Mouse (Mus musculus) stomach, embryonic 14.5 days (tissue): ENCODE data around the gene Mdga1. TPM values are rescaled to one million over a fixed set of nuclear protein-coding genes. Genes with fewer than 3 reads are reported as not detected.

ENCODE experiments used
- ATAC-seq: fragments of 200-750 bp; cut with Nextera tagmentation; 2 replicates; pipeline ENCODE4 v1.8.0; 2017; ENCODE audit warnings: low read depth, moderate TSS enrichment; ENCODE audit not compliant: insufficient number of reproducible peaks, insufficient read depth, low FRiP score
- H3K27ac ChIP-seq: fragments of 300-500 bp; sonication (generic); 2 replicates; pipeline ENCODE4 v1.5.1; 2014; ENCODE audit warnings: mild to moderate bottlenecking, low read length, moderate library complexity, mixed read lengths
- H3K27me3 ChIP-seq: fragments of 300-500 bp; sonication (generic); 2 replicates; pipeline ENCODE4 v1.6.1; 2014; ENCODE audit warnings: low read length, control low read depth, mixed read lengths; ENCODE audit not compliant: control insufficient read depth, insufficient read depth
- H3K36me3 ChIP-seq: fragments of 300-500 bp; sonication (generic); 2 replicates; pipeline ENCODE4 v1.6.1; 2014; ENCODE audit warnings: mild to moderate bottlenecking, control low read depth, low read length, moderate library complexity, mixed read lengths; ENCODE audit not compliant: control insufficient read depth, insufficient read depth
- H3K4me1 ChIP-seq: fragments of 300-500 bp; sonication (generic); 2 replicates; pipeline ENCODE4 v1.6.1; 2014; ENCODE audit warnings: low read length, control low read depth, mixed read lengths; ENCODE audit not compliant: control insufficient read depth, insufficient read depth
- H3K4me2 ChIP-seq: fragments of 300-500 bp; sonication (generic); replicated peaks from 2 replicates; pipeline ENCODE4 v1.6.1; 2014; ENCODE audit warnings: low read depth, low read length, control low read depth
- H3K4me3 ChIP-seq: fragments of 300-500 bp; sonication (generic); 2 replicates; pipeline ENCODE4 v1.5.1; 2014; ENCODE audit warnings: low read depth, low read length, control low read depth
- H3K9ac ChIP-seq: fragments of 300-500 bp; sonication (generic); replicated peaks from 2 replicates; pipeline ENCODE4 v1.6.1; 2014; ENCODE audit warnings: low read depth, mild to moderate bottlenecking, control low read depth, low read length, moderate library complexity, mixed read lengths
- H3K9me3 ChIP-seq: fragments of 300-500 bp; sonication (generic); 2 replicates; pipeline ENCODE4 v1.6.1; 2016; ENCODE audit warnings: low read depth, low read length, control low read depth; ENCODE audit not compliant: control insufficient read depth
- WGBS: fragments of 180-500 bp; shearing (Covaris S2); extraction: QIAGEN DNeasy Blood & Tissue Kit; methylation state at CpG from one replicate; pipeline ENCODE4 v1.1.7; 2014; 5-methylcytosine and 5-hydroxymethylcytosine counted together
- polyA plus RNA-seq: library from polyadenylated mRNA; unstranded; fragments of >200 nt; fragmentation: Nextera tagmentation; extraction: Ambion mirVana; gene quantifications from 2 replicates; pipeline ENCODE4 v1.2.1, GENCODE M21; 2014

The Mdga1 gene
- polyA plus RNA-seq, 1 experiment from 2014 or later: 5.9 TPM

GRCm38 (mm10) chr17:29818989-29819388 lies 150.9 kb downstream of the Mdga1 start:
- Histone ChIP-seq H3K27ac (no peak overlapping the region), H3K27me3 (no peaks in the 10 kb centered on the region), H3K4me2 (no peak overlapping the region), H3K9ac (no peak overlapping the region), H3K36me3 (no peaks in the 10 kb centered on the region), H3K4me3 (no peak overlapping the region), H3K9me3 (no peaks in the 10 kb centered on the region), H3K4me1 (no peaks in the 10 kb centered on the region)
- WGBS: 72% methylated on average over 7 of the region's 7 CpGs
- ATAC-seq: no peak

- Histone ChIP-seq H3K27me3 (no peaks in the 10 kb centered on the region), H3K4me2 (no peak overlapping the region), H3K9me3 (no peaks in the 10 kb centered on the region), H3K27ac (no peak overlapping the region), H3K4me3 (no peak overlapping the region), H3K9ac (no peak overlapping the region), H3K36me3 (no peaks in the 10 kb centered on the region), H3K4me1 (no peaks in the 10 kb centered on the region)
- no peak for ATAC-seq
- WGBS: 64% methylated on average over 11 of the region's 11 CpGs
Measured at GRCm38 (mm10) chr17:29818264-29818945, 151.5 kb downstream of the Mdga1 start.

- no peak for ATAC-seq
- H3K9me3 ChIP-seq: no peaks in the 10 kb centered on the region
- H3K4me1 ChIP-seq: no peaks in the 10 kb centered on the region
- H3K4me3 ChIP-seq: no peak overlapping the region
- no peak overlapping the region for H3K9ac ChIP-seq
- H3K27ac ChIP-seq: no peak overlapping the region
- WGBS: 50% methylated on average over 6 of the region's 6 CpGs
- no peaks in the 10 kb centered on the region for H3K27me3 ChIP-seq
- H3K4me2 ChIP-seq: no peak overlapping the region
- H3K36me3 ChIP-seq: no peaks in the 10 kb centered on the region
Measured at GRCm38 (mm10) chr17:29814758-29815157, 155.1 kb downstream of the Mdga1 start.

GRCm38 (mm10) chr17:29813328-29813727 lies 156.6 kb downstream of the Mdga1 start:
- H3K36me3 ChIP-seq: no peaks in the 10 kb centered on the region
- H3K9ac ChIP-seq: no peak overlapping the region
- no peak for ATAC-seq
- H3K4me3 ChIP-seq: no peak overlapping the region
- no peaks in the 10 kb centered on the region for H3K27me3 ChIP-seq
- no peaks in the 10 kb centered on the region for H3K9me3 ChIP-seq
- no peaks in the 10 kb centered on the region for H3K4me1 ChIP-seq
- WGBS: 18% methylated on average over 4 of the region's 4 CpGs
- no peak overlapping the region for H3K27ac ChIP-seq
- no peak overlapping the region for H3K4me2 ChIP-seq

- no peaks in the 10 kb centered on the region for H3K4me1 ChIP-seq
- no peak overlapping the region for H3K4me3 ChIP-seq
- no peaks in the 10 kb centered on the region for H3K36me3 ChIP-seq
- no peak for ATAC-seq
- H3K9me3 ChIP-seq: no peaks in the 10 kb centered on the region
- no peaks in the 10 kb centered on the region for H3K27me3 ChIP-seq
- 67% methylated on average over 3 of the region's 3 CpGs for WGBS
- H3K27ac ChIP-seq: no peak overlapping the region
- no peak overlapping the region for H3K9ac ChIP-seq
- H3K4me2 ChIP-seq: no peak overlapping the region
Measured at GRCm38 (mm10) chr17:29803545-29803944, 166.3 kb downstream of the Mdga1 start.

- Histone ChIP-seq H3K4me2 (no peak overlapping the region), H3K27ac (no peak overlapping the region), H3K27me3 (no peaks in the 10 kb centered on the region), H3K9me3 (no peaks in the 10 kb centered on the region), H3K4me1 (no peaks in the 10 kb centered on the region), H3K9ac (no peak overlapping the region), H3K4me3 (no peak overlapping the region), H3K36me3 (no peaks in the 10 kb centered on the region)
- ATAC-seq: no peak
- WGBS: 22% methylated on average over 4 of the region's 4 CpGs
Measured at GRCm38 (mm10) chr17:29801358-29801757, 168.5 kb downstream of the Mdga1 start.

- WGBS: 53% methylated on average over 6 of the region's 6 CpGs
Measured at GRCm38 (mm10) chr17:29800096-29800455, 169.8 kb downstream of the Mdga1 start.

GRCm38 (mm10) chr17:29799398-29800095 lies 170.3 kb downstream of the Mdga1 start:
- no peaks in the 10 kb centered on the region for H3K36me3 ChIP-seq
- WGBS: 69% methylated on average over 21 of the region's 21 CpGs
- H3K9ac ChIP-seq: no peak overlapping the region
- no peaks in the 10 kb centered on the region for H3K27me3 ChIP-seq
- no peak overlapping the region for H3K4me3 ChIP-seq
- no peak overlapping the region for H3K27ac ChIP-seq
- no peaks in the 10 kb centered on the region for H3K9me3 ChIP-seq
- peaks cover 9% of the 10 kb centered on the region; the same call in 1 of the 2 replicates for H3K4me1 ChIP-seq
- no peak for ATAC-seq
- no peak overlapping the region for H3K4me2 ChIP-seq

More at GRCm38 (mm10) chr17:29800096-29800455, 169.8 kb downstream of the Mdga1 start:
- Histone ChIP-seq H3K4me1 (peaks cover 5% of the 10 kb centered on the region; the same call in 1 of the 2 replicates), H3K9me3 (no peaks in the 10 kb centered on the region), H3K9ac (no peak overlapping the region), H3K27ac (no peak overlapping the region), H3K4me2 (no peak overlapping the region), H3K36me3 (no peaks in the 10 kb centered on the region), H3K27me3 (no peaks in the 10 kb centered on the region), H3K4me3 (no peak overlapping the region)
- ATAC-seq: no peak
